Mouse (Mus musculus) intestine, embryonic 16.5 days (tissue): Measurements from ENCODE around the gene Crx. TPM values are rescaled to one million over a fixed set of nuclear protein-coding genes. Genes with fewer than 3 reads are reported as not detected.

Experiments
- ATAC-seq: fragments of 200-750 bp; cut with Nextera tagmentation; 2 replicates; pipeline ENCODE4 v1.8.0; 2017; ENCODE audit warnings: moderate TSS enrichment, moderate library complexity
- H3K27ac ChIP-seq: fragments of 300-500 bp; sonication (generic); 2 replicates; pipeline ENCODE4 v1.5.1; 2014; ENCODE audit warnings: mild to moderate bottlenecking, low read length
- H3K27me3 ChIP-seq: fragments of 300-500 bp; sonication (generic); replicated peaks from 2 replicates; pipeline ENCODE4 v1.6.1; 2014; ENCODE audit warnings: low read length, control low read depth, mixed read lengths; ENCODE audit not compliant: control insufficient read depth, insufficient read depth
- H3K36me3 ChIP-seq: fragments of 300-500 bp; sonication (generic); 2 replicates; pipeline ENCODE4 v1.6.1; 2014; ENCODE audit warnings: low read length, control low read depth; ENCODE audit not compliant: control insufficient read depth, insufficient read depth
- H3K4me1 ChIP-seq: fragments of 300-500 bp; sonication (generic); 2 replicates; pipeline ENCODE4 v1.6.1; 2014; ENCODE audit warnings: low read length, control low read depth, mixed read lengths; ENCODE audit not compliant: control insufficient read depth, insufficient read depth
- H3K4me2 ChIP-seq: fragments of 300-500 bp; sonication (generic); 2 replicates; pipeline ENCODE4 v1.6.1; 2014; ENCODE audit warnings: low read depth, low read length, control low read depth
- H3K4me3 ChIP-seq: fragments of 300-500 bp; sonication (generic); 2 replicates; pipeline ENCODE4 v1.5.1; 2014; ENCODE audit warnings: mild to moderate bottlenecking, low read length
- H3K9ac ChIP-seq: fragments of 300-500 bp; sonication (generic); 2 replicates; pipeline ENCODE4 v1.6.1; 2014; ENCODE audit warnings: low read depth, low read length
- H3K9me3 ChIP-seq: fragments of 300-500 bp; sonication (generic); 2 replicates; pipeline ENCODE4 v1.6.1; 2016; ENCODE audit warnings: low read length, control low read depth; ENCODE audit not compliant: control insufficient read depth
- WGBS: fragments of 180-500 bp; shearing (Covaris S2); extraction: QIAGEN DNeasy Blood & Tissue Kit; methylation state at CpG from one replicate; pipeline ENCODE4 v1.1.7; 2014; 5-methylcytosine and 5-hydroxymethylcytosine counted together
- polyA plus RNA-seq: library from polyadenylated mRNA; unstranded; fragments of >200 nt; fragmentation: Nextera tagmentation; extraction: Ambion mirVana; gene quantifications from 2 replicates; pipeline ENCODE4 v1.2.1, GENCODE M21; 2015

Crx gene
- polyA plus RNA-seq, 1 experiment from 2014 or later: not detected

- no peak within 1 kb of the TSS for H3K4me2 ChIP-seq
- no peak within 1 kb of the TSS for H3K4me3 ChIP-seq
- no peaks in the 10 kb centered on the region for H3K9me3 ChIP-seq
- WGBS: 91% methylated on average over 2 of the region's 2 CpGs
- ATAC-seq: no peak
- H3K27ac ChIP-seq: no peak within 1 kb of the TSS
- no peaks in the 10 kb centered on the region for H3K4me1 ChIP-seq
- no peaks in the 10 kb centered on the region for H3K36me3 ChIP-seq
- H3K27me3 ChIP-seq: no peaks in the 10 kb centered on the region
- no peak within 1 kb of the TSS for H3K9ac ChIP-seq
Observed at GRCm38 (mm10) chr7:15882317-15882716, 2.5 kb upstream of the Crx start, which contains the start of gene Crxos. Gene Crxos, plus strand, starts transcription at chr7:15882617.

DNA sequence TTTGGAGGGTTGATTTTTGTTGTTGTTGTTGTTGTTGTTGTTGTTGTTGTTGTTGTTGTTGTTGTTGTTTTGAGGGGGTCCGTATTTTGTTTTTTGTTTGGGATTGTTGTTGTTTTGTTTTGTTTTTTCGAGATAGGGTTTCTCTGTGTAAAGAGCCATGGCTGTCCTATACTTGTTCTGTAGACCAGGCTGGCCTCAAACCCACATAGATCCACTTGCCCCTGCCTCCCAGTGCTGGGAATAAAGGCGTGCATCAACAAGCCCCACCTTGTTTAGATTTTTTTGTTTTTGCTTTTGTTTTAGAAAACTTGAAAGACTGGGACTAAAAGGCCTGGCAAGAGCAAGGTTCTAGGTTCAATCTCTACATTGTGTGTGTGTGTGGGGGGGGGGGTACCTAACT, 2.1 kb upstream of the Crx start:
- WGBS: 67% methylated on average over 3 of the region's 3 CpGs
- Histone ChIP-seq H3K27ac (no peak overlapping the region), H3K9me3 (no peaks in the 10 kb centered on the region), H3K4me1 (no peaks in the 10 kb centered on the region), H3K4me2 (no peak overlapping the region), H3K4me3 (no peak overlapping the region), H3K9ac (no peak overlapping the region), H3K27me3 (no peaks in the 10 kb centered on the region), H3K36me3 (no peaks in the 10 kb centered on the region)
- no peak for ATAC-seq

DNA sequence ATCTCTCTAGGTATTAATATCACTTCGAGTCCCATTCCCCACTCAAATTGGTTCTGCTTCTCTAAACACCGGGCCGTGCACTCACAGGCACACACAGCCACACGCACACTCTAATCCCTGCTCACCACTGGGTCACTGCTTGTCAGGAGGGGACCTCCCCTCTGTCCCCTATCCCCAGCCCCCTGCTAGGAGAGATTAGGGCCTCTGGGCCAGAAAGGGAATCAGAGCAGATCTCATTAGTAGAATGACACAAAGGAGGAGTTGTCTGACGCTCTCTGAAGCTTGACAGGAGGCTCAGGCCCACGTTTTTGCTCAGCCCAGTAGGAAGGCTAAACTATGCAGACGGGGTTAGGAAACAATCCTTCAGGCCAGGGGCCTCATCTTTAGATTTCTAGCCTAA, 1.6 kb upstream of the Crx start:
- H3K9me3 ChIP-seq: no peaks in the 10 kb centered on the region
- H3K4me1 ChIP-seq: no peaks in the 10 kb centered on the region
- WGBS: 20% methylated on average over 7 of the region's 7 CpGs

GRCm38 (mm10) chr7:15864104-15864503, 15.7 kb downstream of the Crx start:
- Histone ChIP-seq H3K36me3 (no peaks in the 10 kb centered on the region), H3K4me3 (no peak overlapping the region), H3K9ac (no peak overlapping the region), H3K27ac (no peak overlapping the region), H3K27me3 (no peaks in the 10 kb centered on the region), H3K4me2 (no peak overlapping the region), H3K4me1 (no peaks in the 10 kb centered on the region), H3K9me3 (no peaks in the 10 kb centered on the region)
- ATAC-seq: no peak
- 77% methylated on average over 4 of the region's 4 CpGs for WGBS

More for the DNA sequence above, 1.6 kb upstream of the Crx start:
- ATAC-seq: no peak
- H3K36me3 ChIP-seq: no peaks in the 10 kb centered on the region
- no peak overlapping the region for H3K4me2 ChIP-seq
- H3K27ac ChIP-seq: no peak overlapping the region
- no peak overlapping the region for H3K4me3 ChIP-seq
- no peak overlapping the region for H3K9ac ChIP-seq
- H3K27me3 ChIP-seq: no peaks in the 10 kb centered on the region

GRCm38 (mm10) chr7:15859657-15860056, 20.1 kb downstream of the Crx start:
- 34% methylated on average over 2 of the region's 2 CpGs for WGBS
- no peak for ATAC-seq
- Histone ChIP-seq H3K27ac (no peak overlapping the region), H3K27me3 (no peaks in the 10 kb centered on the region), H3K9ac (no peak overlapping the region), H3K4me2 (no peak overlapping the region), H3K4me3 (no peak overlapping the region), H3K4me1 (no peaks in the 10 kb centered on the region), H3K36me3 (no peaks in the 10 kb centered on the region), H3K9me3 (no peaks in the 10 kb centered on the region)

GRCm38 (mm10) chr7:15839578-15839977, 40.2 kb downstream of the Crx start, which contains the start of gene Obox6:
Gene Obox6, minus strand, starts transcription at chr7:15839678.
- Histone ChIP-seq H3K4me1 (no peaks in the 10 kb centered on the region), H3K4me2 (no peak within 1 kb of the TSS), H3K27ac (no peak within 1 kb of the TSS), H3K9me3 (0 out of 2 replicates have a peak, but pooled peaks cover 5% of the 10 kb centered on the region), H3K36me3 (no peaks in the 10 kb centered on the region), H3K27me3 (no peaks in the 10 kb centered on the region), H3K9ac (no peak within 1 kb of the TSS), H3K4me3 (no peak within 1 kb of the TSS)
- no peak for ATAC-seq
- 88% methylated on average over 3 of the region's 3 CpGs for WGBS

Other genes with a start within 250 kb of the Crx start
- gene Obox3, start 240.1 kb downstream of the Crx start, polyA plus RNA-seq: not detected in 2 replicates
- not detected in 2 replicates for gene Obox5, start 129.8 kb downstream of the Crx start, polyA plus RNA-seq
- not detected in 2 replicates for gene Obox6, start 40.3 kb downstream of the Crx start, polyA plus RNA-seq
- gene Crxos, start 2.6 kb upstream of the Crx start, polyA plus RNA-seq: not detected in 2 replicates
- 646 and 660 TPM in 2 replicates for gene Selenow, start 42.4 kb upstream of the Crx start, polyA plus RNA-seq
- gene Nop53, start 66.1 kb upstream of the Crx start, polyA plus RNA-seq: 153 and 156 TPM in 2 replicates
- gene Ehd2, start 87.6 kb upstream of the Crx start, polyA plus RNA-seq: 48.1 and 50.9 TPM in 2 replicates
- gene Bicra, start 168.0 kb upstream of the Crx start, polyA plus RNA-seq: 3.7 and 4.0 TPM in 2 replicates
- gene Zfp541, start 181.8 kb upstream of the Crx start, polyA plus RNA-seq: 0.07 and 0.21 TPM in 2 replicates
- gene Napa, start 218.5 kb upstream of the Crx start, polyA plus RNA-seq: 211 and 233 TPM in 2 replicates
- gene Kptn, start 239.9 kb upstream of the Crx start, polyA plus RNA-seq: 24.3 and 27.1 TPM in 2 replicates
- gene Slc8a2, start 249.9 kb upstream of the Crx start, polyA plus RNA-seq: 0.15 and 0.21 TPM in 2 replicates